Mouse (Mus musculus) T-cell, adult 66 days (primary cell): ENCODE results near the gene Arl14ep. TPM values are rescaled to one million over a fixed set of nuclear protein-coding genes. Genes with fewer than 3 reads are reported as not detected.

ENCODE experiments used
- total RNA-seq, 2 experiments: library from RNA; stranded (reverse); gene quantifications; 3 replicates in 1 of 2; 4 replicates in 1 of 2; pipeline ENCODE4 v1.2.4; 2023

Gene Arl14ep
- 10 to 100 TPM; 16.4 to 21.9 TPM for total RNA-seq

DNA sequence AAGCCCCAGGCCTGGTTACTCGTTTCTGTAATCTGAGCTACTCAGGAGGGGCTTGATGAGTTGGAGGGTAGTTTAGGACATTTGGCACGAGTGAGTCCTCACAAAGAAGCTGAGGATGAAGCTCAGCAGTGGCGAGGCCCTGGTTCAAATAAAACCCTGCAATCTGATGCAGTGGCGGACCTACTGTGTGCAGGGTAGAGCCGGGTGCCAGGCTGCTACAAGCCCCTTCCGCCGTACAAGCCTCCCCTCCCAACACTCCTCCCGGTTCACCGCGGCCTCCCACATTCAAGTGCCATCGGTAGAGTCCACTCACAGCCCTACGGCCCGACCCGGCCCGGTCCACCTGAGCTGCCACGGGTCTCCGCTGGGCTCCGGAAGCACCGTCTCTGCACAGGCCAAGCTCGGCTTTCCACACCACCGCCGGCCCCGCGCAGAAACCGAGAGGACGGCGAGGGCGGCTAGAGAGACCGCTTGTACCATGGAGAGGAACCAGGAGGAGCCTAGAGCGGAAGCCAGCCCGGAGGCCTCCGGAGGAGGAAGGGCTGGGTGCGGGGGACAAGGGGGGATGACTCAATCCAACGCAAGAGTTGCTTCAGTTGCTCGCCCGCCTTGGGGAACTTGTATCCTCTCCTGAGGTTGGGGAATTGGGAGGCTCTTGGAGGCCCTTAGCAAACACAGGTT, at the start of gene Arl14ep:
Arl14ep (minus strand) TSS at position 466 of the 681 bp plus-strand sequence.

Other genes with a start within 250 kb of the Arl14ep start
- not detected for gene Fshb, start 85.2 kb upstream of the Arl14ep start, total RNA-seq